Mouse (Mus musculus): Measurements from ENCODE around the gene Cdc42ep2.

DNA sequence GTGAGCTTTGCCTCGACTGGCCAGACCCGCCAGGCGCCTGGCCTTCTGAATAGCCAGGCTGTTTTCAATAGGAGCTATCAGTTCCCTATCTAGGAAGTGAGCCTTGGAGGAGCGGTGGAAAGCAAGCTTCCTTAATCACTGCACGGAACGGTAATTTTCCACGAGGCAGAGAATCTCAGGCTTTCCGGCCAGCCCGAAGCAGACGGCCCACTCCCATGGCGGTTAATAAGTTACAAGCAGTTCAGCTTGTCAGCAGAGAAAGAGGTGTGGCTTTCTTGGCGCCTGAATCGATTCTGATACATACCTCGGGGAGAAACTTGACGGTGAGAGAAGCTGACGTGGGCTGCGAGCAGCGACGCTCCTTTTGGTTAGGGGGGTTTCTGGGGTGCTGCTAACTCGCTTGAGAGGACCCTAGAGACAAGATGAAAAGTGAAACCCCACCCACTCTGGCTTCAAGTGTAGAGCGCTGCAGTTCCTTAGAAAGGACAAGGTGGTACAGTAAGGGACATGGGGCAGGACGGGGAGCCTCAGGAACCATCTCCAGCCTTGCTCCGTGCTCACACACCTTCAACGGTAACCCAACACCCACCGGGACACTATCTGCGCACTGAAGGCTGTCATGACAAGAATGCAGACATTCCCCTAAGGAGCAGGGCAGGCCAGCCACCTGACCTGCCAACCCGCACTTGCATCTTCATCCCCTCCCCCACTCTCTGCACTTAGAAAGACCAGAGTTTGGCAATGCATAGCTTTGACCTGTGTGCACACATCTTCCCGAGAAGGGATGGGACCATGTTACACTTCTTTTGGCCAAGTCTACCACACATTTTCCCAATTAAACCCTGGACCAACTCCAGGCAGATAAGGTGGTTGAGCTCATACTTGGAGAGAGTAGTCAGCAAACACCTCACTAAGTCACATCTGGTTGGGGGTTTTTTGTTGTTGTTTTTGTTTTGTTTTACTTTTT is 31.4 kb upstream of the Cdc42ep2 start:
- no peak for TF ChIP-seq CTCF (IDR thresholded peaks at IDR 0.05)
- no peak for TF ChIP-seq EP300 (IDR thresholded peaks at IDR 0.05)

Data from lung, postnatal 0 days (tissue).